Mouse (Mus musculus) thymus, postnatal 25 days (tissue): Measurements from ENCODE around the gene Copz1.
"Not testable (repeated sequence)": the region's sequence is repeated elsewhere in the genome, so short reads cannot be mapped to it uniquely, and the experiment has no call there.

Experiments
- DNase-seq: peaks from one replicate; pipeline ENCODE4 v3.0.0; 2022

Copz1 gene

DNA sequence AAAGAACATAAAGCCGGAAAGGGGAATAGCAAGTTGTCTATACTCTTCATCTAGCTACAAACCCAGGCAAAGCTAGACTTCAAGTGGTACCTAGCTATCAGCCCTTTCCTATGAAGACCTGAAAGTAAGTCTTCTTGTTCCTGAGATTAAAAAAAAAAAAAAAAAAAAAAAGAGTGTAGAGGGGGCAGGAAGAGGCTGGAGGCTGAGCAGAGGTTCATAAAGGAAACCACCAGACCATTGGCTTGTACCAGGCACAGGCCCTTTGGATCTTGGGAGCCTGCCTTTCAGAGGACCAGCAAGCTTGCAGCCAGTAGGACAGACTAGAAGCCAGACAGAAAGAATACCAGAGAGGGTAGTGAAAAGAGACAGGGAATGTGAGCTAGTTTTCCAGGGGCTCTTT, 19.2 kb upstream of the Copz1 start:
- DNase-seq: no peak

- peak; percentile 48 for DNase-seq
These were observed 17.3 kb upstream of the Copz1 start for GRCm38 (mm10) chr15:103255169-103255568.

GRCm38 (mm10) chr15:103256210-103256986, 16.1 kb upstream of the Copz1 start:
- no peak for DNase-seq

DNA sequence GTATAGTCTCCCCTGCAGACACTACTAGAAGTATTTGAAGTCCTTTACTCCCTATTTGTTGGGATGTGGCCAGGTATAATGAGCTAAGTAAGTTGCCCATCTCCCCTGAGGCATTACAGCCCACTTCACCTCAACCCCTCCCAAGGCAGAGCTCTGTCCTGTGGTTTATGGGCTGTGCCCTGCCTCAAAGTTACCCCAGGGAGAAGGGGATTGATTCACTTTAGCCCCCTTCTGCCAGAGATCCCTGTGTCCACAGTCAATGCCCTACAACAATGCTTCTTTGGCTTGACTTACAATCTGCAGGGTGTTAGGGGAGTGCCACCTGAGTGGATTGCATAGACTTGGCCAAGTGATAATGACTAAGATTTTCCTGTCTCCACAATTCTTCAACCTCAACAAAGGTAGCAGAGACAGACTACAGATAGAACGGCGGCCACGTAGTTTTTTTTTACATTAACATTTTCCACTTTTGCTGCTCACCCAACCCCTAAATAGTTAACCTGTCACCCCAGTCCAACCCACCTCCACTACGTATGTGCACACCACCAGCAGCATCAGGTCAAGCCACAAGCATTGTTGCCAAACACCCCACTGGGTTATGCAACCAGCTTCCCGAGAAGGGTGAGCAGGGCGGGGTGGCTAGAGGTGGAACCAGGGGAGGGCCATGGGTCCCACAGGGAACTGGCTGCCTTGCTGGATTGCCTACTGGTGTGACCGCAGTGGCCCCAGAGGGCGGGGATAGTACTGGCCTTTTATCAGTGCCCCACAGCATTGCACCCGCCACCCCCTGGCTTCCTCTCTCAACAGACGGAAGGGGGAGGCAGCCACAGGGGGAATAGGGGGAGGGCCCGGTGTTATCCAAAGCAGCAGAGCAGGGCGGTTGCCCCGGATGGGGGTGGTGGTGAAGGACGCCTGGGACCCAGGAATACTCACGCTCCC, 14.5 kb upstream of the Copz1 start, which contains the start of gene Nfe2:
TSS of gene Nfe2 (minus strand) at position 614 of the 939 bp plus-strand sequence.
- peak; percentile 76 for DNase-seq

GRCm38 (mm10) chr15:103259162-103259561, 13.4 kb upstream of the Copz1 start:
- no peak for DNase-seq

GRCm38 (mm10) chr15:103259989-103260388, 12.5 kb upstream of the Copz1 start:
- no peak for DNase-seq

DNA sequence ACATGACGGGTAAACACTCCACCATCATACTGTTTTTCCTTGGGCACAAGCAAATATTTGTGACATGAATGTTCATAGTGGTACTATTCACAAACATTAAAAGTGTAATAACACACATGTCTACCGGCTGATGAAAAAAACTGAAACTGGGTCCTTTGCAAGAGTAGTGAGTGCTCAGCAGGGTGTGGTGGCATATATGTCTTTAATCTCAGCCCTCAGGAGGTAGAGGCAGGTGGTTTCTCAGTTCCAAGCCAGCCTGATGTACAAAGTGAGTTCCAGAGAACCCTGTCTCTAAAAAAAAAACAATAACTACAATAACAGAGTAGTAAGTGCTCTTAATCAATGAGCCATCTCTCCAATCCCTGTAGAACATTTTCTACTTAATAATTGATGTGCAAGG, 7.7 kb upstream of the Copz1 start:
- no peak for DNase-seq

DNA sequence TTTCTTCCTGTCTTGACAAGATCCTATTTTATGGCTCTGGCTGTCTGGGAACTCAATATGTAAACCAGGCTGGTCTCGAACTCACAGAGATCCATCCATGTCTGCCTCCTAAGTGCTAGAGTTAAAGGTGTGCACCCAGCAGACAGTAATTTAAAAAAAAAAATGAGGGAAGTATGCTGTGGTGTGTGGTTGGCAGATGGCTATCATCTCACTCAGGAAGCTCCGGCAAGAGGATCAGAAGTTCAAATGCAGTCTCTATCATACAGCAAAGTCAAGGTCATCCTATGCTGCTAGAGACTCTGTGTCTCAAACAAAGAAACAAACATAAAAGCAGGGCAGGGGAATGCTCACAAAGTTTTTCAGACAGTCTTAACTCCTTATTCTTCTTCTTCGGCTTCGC, 3.6 kb upstream of the Copz1 start:
- DNase-seq: no peak

- not testable (repeated sequence) for DNase-seq
These were observed 3.4 kb downstream of the Copz1 start for GRCm38 (mm10) chr15:103275943-103276342.

DNA sequence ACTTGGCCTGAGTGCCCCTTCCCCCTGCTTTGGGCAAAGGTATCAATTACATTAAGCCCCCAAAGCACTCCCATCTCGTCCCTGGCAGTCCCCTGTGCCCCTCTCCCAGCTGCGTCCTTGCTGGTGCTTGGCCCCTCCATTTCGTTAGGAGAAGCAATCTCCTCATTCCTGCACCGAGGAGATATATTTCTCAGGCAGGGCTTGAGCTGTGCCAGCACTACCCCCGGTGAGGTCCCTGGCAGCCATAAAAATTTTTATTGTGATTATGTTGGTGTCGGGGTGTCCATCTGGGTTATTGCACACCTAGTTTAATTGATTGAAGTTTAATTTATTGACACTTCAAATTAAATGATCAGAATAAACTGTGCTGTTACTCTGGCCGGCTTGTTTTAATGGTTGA, 5.4 kb downstream of the Copz1 start:
- no peak for DNase-seq

DNA sequence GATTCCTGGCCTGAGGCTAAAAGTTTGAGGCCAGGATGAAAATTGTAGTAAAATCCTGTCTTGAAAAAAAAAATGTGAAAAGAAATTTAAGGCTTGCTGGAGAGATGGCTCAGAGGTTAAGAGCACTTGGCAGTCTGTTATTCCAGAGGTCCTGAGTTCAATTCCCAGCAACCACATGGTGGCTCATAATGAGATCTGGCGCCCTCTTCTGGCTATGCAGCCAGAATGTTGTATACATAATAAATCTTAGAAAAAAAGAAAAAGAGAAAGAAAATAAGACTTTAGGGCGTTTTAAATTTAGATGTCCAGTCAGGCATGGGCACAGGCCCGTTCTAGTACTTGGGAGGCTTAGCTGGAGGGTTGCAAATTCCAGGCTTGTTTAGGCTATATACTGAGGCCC, 7.2 kb downstream of the Copz1 start:
- peak; percentile 46 for DNase-seq

GRCm38 (mm10) chr15:103280817-103281464, 8.4 kb downstream of the Copz1 start:
- DNase-seq: no peak

DNA sequence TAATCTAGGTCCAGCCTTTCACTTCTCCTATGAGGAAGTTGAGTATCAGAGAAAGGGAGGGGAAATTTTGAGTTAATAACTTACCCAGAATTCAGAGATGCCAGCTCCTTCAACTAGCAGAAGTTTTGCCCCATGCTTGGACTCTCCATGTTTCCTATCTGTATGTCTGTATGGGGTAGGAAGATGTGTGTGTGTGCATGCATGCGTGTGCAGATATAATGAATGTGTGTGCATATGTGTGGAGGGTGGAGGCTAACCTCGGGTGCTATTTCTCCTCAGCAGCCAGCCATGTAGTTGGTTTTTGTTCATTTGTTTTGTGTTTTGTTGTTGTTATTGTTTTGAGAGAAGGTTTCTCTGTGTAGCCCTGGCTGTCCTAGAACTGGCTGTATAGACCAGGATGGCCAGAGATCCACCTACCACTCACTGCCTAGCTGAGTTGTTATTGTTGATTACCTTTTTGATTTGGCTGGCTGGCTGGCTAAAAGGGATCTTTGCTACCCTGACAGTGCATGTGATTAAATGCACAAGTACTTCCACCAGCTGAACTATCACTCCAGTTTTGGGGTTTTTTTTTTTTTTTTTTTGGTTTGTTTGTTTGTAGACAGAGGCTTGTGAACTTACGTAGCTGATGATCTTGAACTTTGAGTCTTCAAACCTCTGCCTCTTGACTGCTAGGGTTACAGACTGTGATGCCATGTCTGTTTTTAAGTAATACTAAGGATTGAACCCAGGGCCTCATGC, 9.1 kb downstream of the Copz1 start:
- DNase-seq: no peak

GRCm38 (mm10) chr15:103284066-103284465, 11.6 kb downstream of the Copz1 start:
- peak; percentile 54 for DNase-seq

DNA sequence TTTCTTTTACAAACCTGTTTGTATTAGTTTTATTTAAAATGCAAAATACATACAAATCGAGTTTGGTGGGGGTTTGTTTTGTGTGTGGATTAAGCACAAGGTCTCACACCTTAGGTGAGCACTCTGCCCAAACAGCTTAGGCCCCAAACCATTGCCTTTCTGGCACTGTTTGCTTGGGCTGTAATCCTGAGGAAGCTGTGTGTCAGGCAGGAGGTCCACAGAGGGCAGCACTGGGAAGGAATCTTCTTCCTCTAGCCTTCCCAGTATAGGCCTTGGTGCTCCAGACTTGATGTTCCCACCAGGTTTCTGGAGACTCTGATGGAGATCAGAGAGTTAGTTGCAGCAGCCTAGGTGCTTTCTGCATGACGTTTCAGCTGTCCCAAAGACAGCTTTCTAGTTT, 12.1 kb downstream of the Copz1 start:
- DNase-seq: no peak

DNA sequence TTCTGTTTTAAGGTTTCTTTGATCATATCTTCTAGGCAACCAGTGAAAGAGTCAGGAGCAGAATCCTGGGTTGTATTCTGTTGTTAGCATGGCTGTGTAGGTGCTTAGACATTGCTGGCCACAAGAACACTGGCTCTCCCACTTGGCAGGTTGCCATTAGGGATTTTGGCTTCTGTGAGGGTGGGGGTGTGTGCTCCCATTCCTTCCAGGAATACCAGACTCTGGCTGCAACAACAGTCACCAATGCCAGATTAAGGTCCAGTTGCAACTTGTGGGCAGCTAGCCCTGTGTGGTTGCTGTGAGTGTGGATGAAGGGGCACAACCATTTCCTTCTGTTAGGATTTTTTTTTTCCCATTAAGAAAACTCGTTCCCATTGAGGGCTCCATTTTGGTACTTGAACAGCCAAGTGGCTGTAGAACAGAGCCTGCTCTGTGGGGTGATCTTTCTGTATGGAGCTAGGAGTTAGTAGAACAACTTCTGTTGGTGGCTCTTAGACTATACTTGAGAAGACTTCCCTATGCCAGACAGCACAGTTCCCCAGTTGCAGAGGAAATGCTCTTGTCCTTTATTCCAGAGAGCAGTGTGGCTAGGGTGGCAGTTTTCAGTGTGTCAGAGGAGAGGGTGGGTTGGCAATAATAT, 13.4 kb downstream of the Copz1 start:
- DNase-seq: no peak

- DNase-seq: no peak
These were observed 17.1 kb downstream of the Copz1 start for GRCm38 (mm10) chr15:103289600-103289999.

GRCm38 (mm10) chr15:103290417-103290816, 17.9 kb downstream of the Copz1 start:
- DNase-seq: no peak

DNA sequence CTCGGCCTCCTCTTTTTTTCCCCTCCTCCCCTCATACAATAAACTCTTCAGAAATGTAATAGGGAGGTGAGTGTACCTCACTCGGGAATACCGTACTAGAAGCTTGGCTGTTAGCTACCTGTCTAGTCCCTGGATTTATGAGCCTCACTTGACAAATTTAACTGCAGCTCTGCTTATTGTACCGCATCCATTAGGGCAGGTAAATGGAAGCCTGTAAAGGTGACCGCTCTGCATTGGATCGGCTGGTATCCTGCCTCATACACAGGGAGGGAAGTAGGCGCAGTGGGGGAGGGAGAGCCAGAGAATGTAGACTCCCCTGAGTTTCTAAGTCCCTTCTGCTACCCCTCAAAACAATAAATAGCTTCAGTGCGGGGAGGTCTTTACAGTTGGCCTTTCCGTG, 18.3 kb downstream of the Copz1 start:
- DNase-seq: no peak

DNA sequence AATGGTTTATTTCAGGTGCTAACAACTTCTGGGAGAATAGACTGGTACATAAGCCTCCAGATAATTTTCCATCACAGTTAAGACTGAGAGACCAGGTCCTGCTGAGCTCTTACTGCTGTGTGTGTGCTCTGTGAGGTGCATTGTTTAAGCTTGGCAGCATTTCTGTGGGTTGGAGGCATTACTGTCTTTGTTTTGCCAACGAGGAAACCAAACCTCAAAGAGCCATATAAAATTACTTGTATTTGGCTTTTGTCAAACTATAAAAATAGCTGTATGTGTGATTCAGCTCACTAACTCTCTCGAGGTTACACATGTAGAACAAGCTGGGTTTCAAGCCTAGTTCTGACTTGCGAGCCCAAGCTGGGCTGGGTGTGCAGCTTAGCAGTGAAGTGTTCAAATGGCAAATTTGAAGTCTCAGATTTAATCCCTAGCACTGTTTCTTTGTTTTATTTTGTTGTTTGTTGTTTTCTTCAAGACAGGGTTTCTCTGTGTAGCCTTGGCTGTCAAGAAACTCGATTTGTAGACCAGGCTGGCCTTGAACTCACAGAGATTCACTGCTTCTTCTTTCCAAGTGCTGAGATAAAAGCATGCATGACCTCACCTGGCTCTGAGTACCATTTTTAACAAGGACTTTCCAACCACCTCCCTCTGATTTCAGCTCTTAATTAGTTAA, 20.3 kb downstream of the Copz1 start:
- DNase-seq: no peak

DNA sequence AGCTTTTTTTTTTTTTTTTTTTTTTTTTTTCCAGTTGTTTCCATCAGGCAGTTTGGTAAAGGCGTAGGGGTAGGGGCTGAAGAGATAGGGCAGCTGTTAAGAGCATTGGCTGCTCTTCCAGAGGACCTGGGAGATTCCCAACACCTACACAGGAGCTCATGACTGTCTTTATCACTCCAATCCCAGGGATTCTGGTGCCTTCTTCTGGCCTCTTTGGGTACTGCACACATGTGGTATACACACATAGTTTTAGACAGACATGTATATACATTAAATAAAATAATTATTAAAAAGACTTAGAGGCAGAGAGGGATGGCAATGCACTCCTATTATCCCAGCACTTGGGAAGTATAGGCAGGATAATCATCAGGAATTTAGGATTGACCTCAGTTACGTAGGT, 20.9 kb downstream of the Copz1 start:
- DNase-seq: no peak

- DNase-seq: no peak
These were observed 22.1 kb downstream of the Copz1 start for GRCm38 (mm10) chr15:103294649-103295048.
